Mouse (Mus musculus): ENCODE data around the gene Kri1. TPM values are rescaled to one million over a fixed set of nuclear protein-coding genes. Genes with fewer than 3 reads are reported as not detected.

Gene Kri1
- total RNA-seq, 2 experiments from 2014 or later, result 36.4 to 48.4 TPM

GRCm38 (mm10) chr9:21248326-21248725 lies 39.4 kb downstream of the Kri1 start, which contains the start of gene S1pr5:
S1pr5 (minus strand) TSS chr9:21248443.
- no peak for DNase-seq (ENCODE audit: extremely low spot score in 1 of 2, low spot score in 1 of 2)

- DNase-seq (ENCODE audit: extremely low spot score in 1 of 2, low spot score in 1 of 2), result no peak
Measured at GRCm38 (mm10) chr9:21246342-21246741, 41.4 kb downstream of the Kri1 start.

GRCm38 (mm10) chr9:21245113-21245487 lies 42.7 kb downstream of the Kri1 start:
- no peak for DNase-seq (ENCODE audit: extremely low spot score in 1 of 2, low spot score in 1 of 2)

GRCm38 (mm10) chr9:21244428-21245112 lies 43.2 kb downstream of the Kri1 start:
- DNase-seq (ENCODE audit: extremely low spot score in 1 of 2, low spot score in 1 of 2), result peak in 1 of 2 experiments; percentile 16

- DNase-seq (ENCODE audit: extremely low spot score in 1 of 2, low spot score in 1 of 2), result no peak
Measured at GRCm38 (mm10) chr9:21243826-21244427, 43.8 kb downstream of the Kri1 start.

- DNase-seq (ENCODE audit: extremely low spot score in 1 of 2, low spot score in 1 of 2), result peak in 1 of 2 experiments; percentile 82
Measured at GRCm38 (mm10) chr9:21241343-21241742, 46.4 kb downstream of the Kri1 start.

GRCm38 (mm10) chr9:21239465-21239848 lies 48.3 kb downstream of the Kri1 start:
- DNase-seq (ENCODE audit: extremely low spot score in 1 of 2, low spot score in 1 of 2), result no peak

GRCm38 (mm10) chr9:21238733-21239464 lies 48.9 kb downstream of the Kri1 start, which contains the start of gene Keap1:
Keap1 (minus strand) TSS chr9:21239361.
- DNase-seq (ENCODE audit: extremely low spot score in 1 of 2, low spot score in 1 of 2), result peak; percentile 64 to 70

GRCm38 (mm10) chr9:21238004-21238732 lies 49.6 kb downstream of the Kri1 start:
- DNase-seq (ENCODE audit: extremely low spot score in 1 of 2, low spot score in 1 of 2), result peak in 1 of 2 experiments; percentile 29

- no peak for DNase-seq (ENCODE audit: extremely low spot score in 1 of 2, low spot score in 1 of 2)
Measured at GRCm38 (mm10) chr9:21237368-21238003, 50.3 kb downstream of the Kri1 start.

- no peak for DNase-seq (ENCODE audit: extremely low spot score in 1 of 2, low spot score in 1 of 2)
Measured at GRCm38 (mm10) chr9:21236991-21237367, 50.8 kb downstream of the Kri1 start.

GRCm38 (mm10) chr9:21235341-21235740 lies 52.4 kb downstream of the Kri1 start:
- no peak for DNase-seq (ENCODE audit: extremely low spot score in 1 of 2, low spot score in 1 of 2)

- DNase-seq (ENCODE audit: extremely low spot score in 1 of 2, low spot score in 1 of 2), result no peak
Measured at GRCm38 (mm10) chr9:21233805-21234204, 54.0 kb downstream of the Kri1 start.

GRCm38 (mm10) chr9:21233366-21233765 lies 54.4 kb downstream of the Kri1 start:
- no peak for DNase-seq (ENCODE audit: extremely low spot score in 1 of 2, low spot score in 1 of 2)

- DNase-seq (ENCODE audit: extremely low spot score in 1 of 2, low spot score in 1 of 2), result no peak
Measured at GRCm38 (mm10) chr9:21232867-21233266, 54.9 kb downstream of the Kri1 start.

GRCm38 (mm10) chr9:21231551-21231950 lies 56.2 kb downstream of the Kri1 start:
- DNase-seq (ENCODE audit: extremely low spot score in 1 of 2, low spot score in 1 of 2), result no peak

- no peak for DNase-seq (ENCODE audit: extremely low spot score in 1 of 2, low spot score in 1 of 2)
Measured at GRCm38 (mm10) chr9:21227342-21227741, 60.4 kb downstream of the Kri1 start.

GRCm38 (mm10) chr9:21225415-21225758 lies 62.4 kb downstream of the Kri1 start:
- DNase-seq (ENCODE audit: extremely low spot score in 1 of 2, low spot score in 1 of 2), result no peak

- DNase-seq (ENCODE audit: extremely low spot score in 1 of 2, low spot score in 1 of 2), result no peak
Measured at GRCm38 (mm10) chr9:21224576-21225414, 63.0 kb downstream of the Kri1 start.
